Mouse (Mus musculus) cortical plate, adult 2 months (tissue): ENCODE data around the gene 1700020N01Rik. TPM values are rescaled to one million over a fixed set of nuclear protein-coding genes. Genes with fewer than 3 reads are reported as not detected.

Source experiments
- H3K27ac ChIP-seq: fragments of 200-500 bp; 2 replicates; pipeline ENCODE4 v1.5.1; 2012; ENCODE audit warnings: low read length, control low read depth, inconsistent platforms; ENCODE audit not compliant: insufficient read depth
- H3K4me1 ChIP-seq: fragments of 200-500 bp; 2 replicates; pipeline ENCODE4 v1.6.1; 2011; ENCODE audit warnings: low read length; ENCODE audit not compliant: control insufficient read depth, insufficient read depth
- H3K4me3 ChIP-seq: fragments of 200-500 bp; 2 replicates; pipeline ENCODE4 v1.5.1; 2011; ENCODE audit warnings: mild to moderate bottlenecking, low read length, control low read depth; ENCODE audit not compliant: insufficient read depth
- CTCF ChIP-seq: fragments of 200-500 bp; IDR thresholded peaks from 2 replicates; pipeline ENCODE4 v1.5.1; 2011; ENCODE audit warnings: mild to moderate bottlenecking, control low read depth, low read length; ENCODE audit not compliant: insufficient read depth; ENCODE audit errors: extremely low read depth
- POLR2A ChIP-seq: fragments of 200-500 bp; IDR thresholded peaks from 2 replicates; pipeline ENCODE4 v1.6.1; 2011; ENCODE audit warnings: mild to moderate bottlenecking, low read length, control low read depth; ENCODE audit not compliant: insufficient read depth; ENCODE audit errors: extremely low read depth
- polyA plus RNA-seq: library from polyadenylated mRNA; depleted of rRNA; stranded (reverse); fragments of >200 nt; gene quantifications from 2 replicates; pipeline ENCODE4 v1.2.3, GENCODE M21; 2012

The 1700020N01Rik gene
- polyA plus RNA-seq, 1 experiment = not detected

DNA sequence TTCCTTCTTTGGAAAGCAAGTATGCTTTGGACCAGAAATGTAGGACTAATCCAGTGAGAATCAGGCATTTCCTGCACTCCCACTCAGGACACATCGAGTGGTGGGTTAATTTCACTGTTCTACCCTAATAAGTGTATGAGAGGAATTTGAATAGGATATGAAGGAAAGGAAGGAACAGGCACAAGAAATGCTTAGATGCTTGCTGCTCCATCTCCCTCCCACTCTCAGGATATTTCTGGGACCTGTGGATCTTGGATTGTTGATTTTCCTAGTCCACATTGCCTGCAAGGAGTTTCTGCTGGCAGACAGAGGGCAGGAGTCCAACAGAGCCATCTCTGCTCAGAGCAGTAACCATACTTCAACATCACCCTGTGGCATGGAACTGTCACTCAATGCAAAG, 31.8 kb upstream of the 1700020N01Rik start:
- Histone ChIP-seq H3K4me1 (peaks cover 7% of the 10 kb centered on the region), H3K4me3 (no peak overlapping the region), H3K27ac (peak overlapping the region; percentile 71)
- TF ChIP-seq POLR2A (no peak), CTCF (no peak)

DNA sequence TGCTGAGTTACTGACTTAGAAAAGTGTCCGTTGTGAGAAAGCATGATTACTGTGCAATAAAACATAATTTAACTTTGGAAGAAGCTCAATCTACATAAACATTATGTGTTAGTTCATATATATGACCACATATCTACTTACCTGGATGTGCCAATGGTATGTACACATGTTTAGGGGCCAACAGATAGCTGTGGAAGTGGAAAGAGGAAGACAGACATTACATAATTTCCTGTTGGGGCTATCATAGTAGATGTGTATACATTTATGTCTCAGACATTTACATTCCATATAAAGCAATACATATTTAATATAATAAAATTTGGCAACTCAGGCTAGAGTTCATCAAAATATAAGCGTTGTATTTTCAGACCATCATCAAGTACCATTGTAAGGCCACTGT, 29.5 kb upstream of the 1700020N01Rik start:
- Histone ChIP-seq H3K27ac (no peak overlapping the region), H3K4me3 (no peak overlapping the region), H3K4me1 (peaks cover 7% of the 10 kb centered on the region)
- no peak for TF ChIP-seq POLR2A
- TF ChIP-seq CTCF = no peak

DNA sequence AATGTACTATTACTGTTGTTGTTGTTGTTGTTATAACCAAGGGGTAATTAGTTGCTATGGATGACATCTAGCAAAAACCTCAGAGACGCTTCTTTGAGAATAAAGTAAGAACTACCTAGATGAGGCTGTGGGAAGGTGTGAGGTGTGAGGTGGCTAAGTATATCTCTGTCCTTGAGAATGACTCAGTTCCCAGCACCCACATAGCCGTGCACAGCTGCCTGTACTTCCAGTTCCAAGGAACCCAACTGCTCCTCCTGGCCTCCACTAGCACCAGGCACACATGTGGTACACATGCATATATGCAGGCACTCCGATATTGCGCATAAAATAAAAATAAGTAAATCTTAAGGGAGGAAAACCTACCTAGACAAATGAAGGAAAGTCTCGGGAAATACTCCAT, 28.8 kb upstream of the 1700020N01Rik start:
- Histone ChIP-seq H3K4me3 (no peak overlapping the region), H3K4me1 (peaks cover 7% of the 10 kb centered on the region), H3K27ac (no peak overlapping the region)
- TF ChIP-seq POLR2A (no peak), CTCF (no peak)

DNA sequence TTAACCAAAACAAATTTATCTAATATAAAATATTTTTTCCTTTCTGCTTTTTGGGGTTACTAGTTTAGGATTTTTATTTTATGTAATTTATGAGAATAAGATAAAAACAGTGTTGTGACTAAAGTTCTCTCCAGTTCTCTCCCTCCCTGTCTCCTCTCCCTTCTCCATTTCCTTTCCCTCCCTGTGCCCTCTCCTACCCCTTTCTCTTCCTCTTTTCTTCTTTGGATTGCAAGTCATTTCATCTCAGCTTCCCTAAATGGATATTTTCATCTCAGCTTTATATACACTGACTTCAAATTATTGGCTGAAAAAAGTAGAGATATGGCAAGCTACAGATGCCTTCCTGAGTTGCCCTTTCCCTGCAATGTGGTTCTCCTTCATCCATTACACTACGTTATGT, 26.9 kb upstream of the 1700020N01Rik start:
- TF ChIP-seq POLR2A (no peak), CTCF (no peak)

DNA sequence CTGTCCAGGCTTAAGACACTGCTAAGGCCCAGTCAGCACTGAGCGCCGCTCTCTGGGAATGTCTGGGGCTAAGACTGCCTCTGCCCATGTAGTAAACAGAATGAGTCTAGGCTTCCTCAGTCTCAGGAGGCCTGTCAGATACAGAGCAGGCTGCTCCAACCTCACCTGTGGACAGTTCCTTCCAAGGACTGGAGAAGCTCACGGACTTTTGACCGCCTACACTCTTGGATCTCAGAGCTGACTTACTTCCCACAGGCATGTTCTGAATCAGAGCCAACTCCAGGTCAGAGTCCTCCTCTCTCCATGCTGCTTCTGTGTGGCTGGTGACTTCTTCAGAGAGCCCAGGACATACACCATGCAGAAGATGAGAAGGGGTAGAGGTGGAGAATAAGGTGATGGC, 21.3 kb upstream of the 1700020N01Rik start:
- Histone ChIP-seq H3K27ac (no peak overlapping the region), H3K4me3 (no peak overlapping the region), H3K4me1 (no peaks in the 10 kb centered on the region)
- TF ChIP-seq CTCF (no peak), POLR2A (no peak)

More for the DNA sequence above, 26.9 kb upstream of the 1700020N01Rik start:
- H3K4me1 ChIP-seq = peaks cover 3% of the 10 kb centered on the region
- H3K27ac ChIP-seq = no peak overlapping the region
- H3K4me3 ChIP-seq = no peak overlapping the region

DNA sequence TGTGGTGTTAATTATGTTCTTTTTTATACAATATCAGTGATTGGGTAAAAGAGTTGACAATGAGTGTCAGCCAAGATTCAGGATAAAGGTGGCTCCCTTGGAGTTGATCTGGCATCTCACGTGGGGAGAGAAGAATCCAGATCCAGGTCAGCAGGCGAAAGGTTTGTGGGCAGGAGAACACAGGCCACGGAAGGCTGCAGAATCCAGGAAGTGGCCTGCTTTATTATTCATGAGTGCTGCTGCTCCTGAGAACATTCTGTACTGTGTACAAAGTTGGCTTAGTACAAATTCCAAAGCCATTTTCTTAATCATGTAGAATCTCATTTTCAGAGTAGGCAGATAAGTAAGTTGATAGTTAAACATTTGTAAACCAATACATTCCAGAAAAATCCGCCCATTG, 19.2 kb upstream of the 1700020N01Rik start:
- H3K4me3 ChIP-seq = no peak overlapping the region

DNA sequence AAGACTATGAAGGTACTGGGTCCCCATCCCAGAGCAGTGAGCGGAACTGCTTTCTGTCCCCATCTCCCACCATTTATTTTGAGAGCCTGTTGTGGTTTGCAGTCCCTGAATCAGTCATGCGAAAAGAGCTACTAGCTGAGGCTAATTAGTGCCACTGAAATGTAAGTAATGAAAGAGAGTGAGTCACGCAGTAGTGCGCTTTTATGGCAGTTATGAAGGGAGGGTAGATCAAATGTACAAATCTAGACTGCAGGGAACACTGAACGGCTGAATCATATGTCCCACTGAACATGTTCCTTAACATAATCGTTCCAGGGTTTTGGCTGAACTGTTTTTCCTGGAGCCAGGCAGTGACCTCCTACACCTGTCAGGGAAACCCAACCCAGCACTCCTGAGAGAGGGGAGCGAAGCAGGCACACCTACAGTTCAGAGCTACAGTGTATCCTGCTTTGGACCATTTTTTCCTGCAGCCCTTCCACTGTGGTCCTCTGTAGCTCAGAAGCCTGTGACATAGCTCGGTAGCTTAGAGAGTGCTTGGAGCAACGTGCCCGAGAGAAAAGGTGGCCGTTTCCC, 17.1 kb upstream of the 1700020N01Rik start:
- Histone ChIP-seq H3K4me1 (no peaks in the 10 kb centered on the region), H3K27ac (no peak overlapping the region), H3K4me3 (no peak overlapping the region)
- TF ChIP-seq CTCF (no peak), POLR2A (no peak)

More for the DNA sequence above, 19.2 kb upstream of the 1700020N01Rik start:
- no peak for TF ChIP-seq CTCF
- no peak for TF ChIP-seq POLR2A
- Histone ChIP-seq H3K4me1 (no peaks in the 10 kb centered on the region), H3K27ac (no peak overlapping the region)

DNA sequence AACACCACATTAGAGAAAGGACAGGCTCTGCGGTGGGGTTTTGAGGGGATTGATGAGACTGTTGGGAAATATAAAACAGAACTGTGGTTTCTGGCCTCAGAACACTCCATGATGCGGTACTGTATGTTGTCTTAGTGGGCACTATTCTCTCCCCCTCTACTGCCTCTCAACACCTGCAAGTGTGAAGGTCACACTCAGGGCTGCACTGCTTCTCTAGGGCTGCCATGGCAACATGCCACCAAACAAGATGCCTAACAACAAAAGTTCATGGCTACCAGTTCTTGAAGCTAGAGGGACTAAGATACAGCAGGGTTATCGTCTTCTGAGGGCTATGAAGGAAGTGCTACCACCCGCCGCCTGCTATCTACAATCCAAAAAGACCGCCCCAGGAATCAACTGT, 15.1 kb upstream of the 1700020N01Rik start:
- Histone ChIP-seq H3K4me3 (no peak overlapping the region), H3K4me1 (no peaks in the 10 kb centered on the region)
- TF ChIP-seq CTCF (no peak), POLR2A (no peak)

DNA sequence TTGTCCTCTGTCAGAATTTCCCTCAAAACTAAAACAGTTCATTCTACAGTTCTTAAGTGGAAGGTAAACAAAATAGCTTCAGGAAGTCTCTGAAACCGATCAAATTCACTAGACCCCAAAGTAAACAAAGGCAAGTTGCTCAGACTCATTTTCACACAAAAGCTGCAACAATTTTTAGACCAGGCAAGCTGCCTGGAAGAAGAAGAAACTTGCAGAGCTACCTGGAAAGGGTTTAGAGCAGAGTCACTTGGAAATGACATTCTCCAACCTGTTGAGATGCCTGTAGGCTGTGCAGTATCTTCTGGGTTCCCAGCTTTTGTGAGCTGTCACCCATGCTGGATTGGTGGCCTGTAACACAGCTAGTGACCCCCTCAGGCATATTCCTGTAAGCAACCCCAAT, 11.4 kb upstream of the 1700020N01Rik start:
- no peak overlapping the region for H3K4me3 ChIP-seq
- no peak for TF ChIP-seq CTCF
- TF ChIP-seq POLR2A = no peak
- no peak overlapping the region for H3K27ac ChIP-seq
- no peaks in the 10 kb centered on the region; the same call in 1 of the 2 replicates for H3K4me1 ChIP-seq

More for the DNA sequence above, 15.1 kb upstream of the 1700020N01Rik start:
- H3K27ac ChIP-seq = no peak overlapping the region

DNA sequence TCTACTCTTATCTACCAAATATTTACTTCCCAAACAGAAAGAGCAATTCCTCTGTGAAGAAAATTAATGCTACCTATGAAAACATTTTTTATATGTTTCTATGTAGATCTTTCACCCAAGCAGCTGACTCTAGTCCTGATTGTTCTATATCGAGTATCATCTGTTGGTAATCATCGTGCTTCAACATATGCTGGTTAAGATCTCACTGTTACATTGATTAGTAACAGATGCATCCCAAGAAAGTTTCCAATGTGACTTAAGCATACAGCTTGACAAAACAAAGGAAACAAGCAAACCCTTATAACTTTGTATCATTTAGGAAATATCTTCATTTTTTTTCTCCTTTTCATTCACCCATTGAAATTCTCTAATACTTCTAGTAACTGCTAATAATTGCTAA, 5.9 kb upstream of the 1700020N01Rik start:
- no peak for TF ChIP-seq POLR2A
- no peak for TF ChIP-seq CTCF
- no peak overlapping the region for H3K4me3 ChIP-seq

More for the DNA sequence above, 5.9 kb upstream of the 1700020N01Rik start:
- H3K27ac ChIP-seq = no peak overlapping the region
- no peaks in the 10 kb centered on the region; the same call in 1 of the 2 replicates for H3K4me1 ChIP-seq
